11 mouse cellular contexts compared by ENCODE assay signal in genomic region chr15:86224972-86225551, GRCm38 (mm10). TPM values are rescaled to one million over a fixed set of nuclear protein-coding genes. Genes with fewer than 3 reads are reported as not detected.
DNase-seq lines count a peak whose midpoint lies in the region; ATAC-seq and TF ChIP-seq lines count a peak whose summit lies in the region.
"Had no signal": no experiment of that assay in that cellular context is flagged by ENCODE, and none has a peak within 500 bp of the region (broad histone marks: within the 10 kb centered on the region; RNA-seq: fewer than 3 reads in every experiment).

No protein-coding gene starts in this region.

- 77% methylated on average over 7 of the region's 7 CpGs for WGBS in heart, adult 2 months
- WGBS in midbrain, embryonic 11.5 days = 89% methylated on average over 7 of the region's 7 CpGs
- WGBS in midbrain, embryonic 16.5 days = 86% methylated on average over 7 of the region's 7 CpGs

- intact Hi-C loops in heart, adult 2 months (cut with DNase I) = no loop called here
- intact Hi-C loops in left cerebral cortex, postnatal 36 days (cut with DNase I) = loop anchor here (5.0 kb wide), 2 partner anchors 43 to 68 kb away; no protein-coding TSS in a partner anchor

- H3K27me3 ChIP-seq in heart, adult 2 months (ENCODE audit: control insufficient read depth, insufficient read depth, low read length) = no peaks in the 10 kb centered on the region
- no peaks in the 10 kb centered on the region for H3K27me3 ChIP-seq in midbrain, embryonic 11.5 days (ENCODE audit: control insufficient read depth, insufficient read depth, low read length)
- H3K27me3 ChIP-seq in midbrain, embryonic 16.5 days (ENCODE audit: control insufficient read depth, insufficient read depth, low read depth, low read length) = no peaks in the 10 kb centered on the region

- no peaks in the 10 kb centered on the region for H3K9me3 ChIP-seq in midbrain, embryonic 11.5 days (ENCODE audit: control insufficient read depth, low read length)
- no peaks in the 10 kb centered on the region for H3K9me3 ChIP-seq in midbrain, embryonic 16.5 days (replicated peaks; ENCODE audit: control insufficient read depth, low read length, poor library complexity, severe bottlenecking)

- H3K27ac ChIP-seq in heart, adult 2 months = peak overlapping the region; percentile 31; the same call in 1 of the 2 replicates
- H3K27ac ChIP-seq in midbrain, embryonic 11.5 days (ENCODE audit: low read depth, low read length) = no peak overlapping the region
- H3K27ac ChIP-seq in midbrain, embryonic 16.5 days (ENCODE audit: low read length) = no peak overlapping the region

- TF ChIP-seq EP300 in heart, adult 2 months (IDR thresholded peaks at IDR 0.05; ENCODE audit: insufficient read depth, low read depth, low read length) = no peak

- no peak overlapping the region for H3K4me2 ChIP-seq in midbrain, embryonic 11.5 days
- H3K4me2 ChIP-seq in midbrain, embryonic 16.5 days (ENCODE audit: low read length) = no peak overlapping the region

- peak; percentile 44 to 53 for DNase-seq in heart, adult 2 months
- DNase-seq in heart, adult 8-10 months (ENCODE audit: low spot score) = no peak
- DNase-seq in midbrain, embryonic 11.5 days (ENCODE audit: low spot score, missing footprints) = peak; percentile 60
- peak; percentile 64 to 73 for DNase-seq in left cerebral cortex, postnatal 36 days (ENCODE audit: low spot score in 2 of 2)
- peak; percentile 21 for DNase-seq in right cerebral cortex, postnatal 14 days
- DNase-seq in adrenal gland, postnatal 25 days = no peak
- DNase-seq in thymus, postnatal 14 days = no peak
- DNase-seq: kidney, adult 9 months; thymus, postnatal 25 days had no signal

- no peak for ATAC-seq in midbrain, embryonic 11.5 days (ENCODE audit: low FRiP score)
- no peak for ATAC-seq in midbrain, embryonic 16.5 days
- ATAC-seq: forebrain, embryonic 16.5 days had no signal

- H3K9ac ChIP-seq in heart, adult 2 months (ENCODE audit: low read depth, low read length) = no peak overlapping the region
- no peak overlapping the region for H3K9ac ChIP-seq in midbrain, embryonic 11.5 days (ENCODE audit: low read length)
- H3K9ac ChIP-seq in midbrain, embryonic 16.5 days (ENCODE audit: low read depth, low read length) = no peak overlapping the region

- H3K79me2 ChIP-seq in heart, adult 2 months (replicated peaks; ENCODE audit: control insufficient read depth, insufficient read depth, low read length) = peaks cover 1% of the 10 kb centered on the region; the same call in 1 of the 2 replicates

- H3K36me3 ChIP-seq in heart, adult 2 months (ENCODE audit: control insufficient read depth, insufficient read depth, low read length) = no peaks in the 10 kb centered on the region
- H3K36me3 ChIP-seq in midbrain, embryonic 11.5 days (ENCODE audit: control insufficient read depth, insufficient read depth, low read length) = no peaks in the 10 kb centered on the region
- no peaks in the 10 kb centered on the region for H3K36me3 ChIP-seq in midbrain, embryonic 16.5 days (ENCODE audit: control insufficient read depth, insufficient read depth, low read length)

- TF ChIP-seq POLR2A in heart, adult 2 months (IDR thresholded peaks at IDR 0.05; ENCODE audit: insufficient read depth, low read depth, low read length) = no peak

- TF ChIP-seq CTCF in heart, adult 2 months (IDR thresholded peaks at IDR 0.05) = no peak

- H3K4me1 ChIP-seq in heart, adult 2 months (ENCODE audit: control insufficient read depth, insufficient read depth, low read length) = peaks cover 18% of the 10 kb centered on the region
- no peaks in the 10 kb centered on the region for H3K4me1 ChIP-seq in midbrain, embryonic 11.5 days (ENCODE audit: control insufficient read depth, insufficient read depth, low read length)
- 0 out of 2 replicates have a peak, but pooled peaks cover 3% of the 10 kb centered on the region for H3K4me1 ChIP-seq in midbrain, embryonic 16.5 days (ENCODE audit: control insufficient read depth, insufficient read depth, low read length)

- no peak overlapping the region for H3K4me3 ChIP-seq in heart, adult 2 months
- H3K4me3 ChIP-seq in midbrain, embryonic 11.5 days (ENCODE audit: low read depth, low read length) = no peak overlapping the region
- no peak overlapping the region for H3K4me3 ChIP-seq in midbrain, embryonic 16.5 days (ENCODE audit: low read depth, low read length)

RNA-seq across cellular contexts. Expression of gene Tbc1d22a, which starts 10.8 kb away (rescaled TPM):
- total RNA-seq in heart, adult 2 months (2021) = 10 to 100 TPM; 21.8 to 25.6 TPM
- polyA plus RNA-seq in heart, adult 2 months (2012; rRNA removed) = 23.2 and 30.1 TPM in 2 replicates
- 10 to 100 TPM; 24.9 to 30.8 (median 27.7) TPM for total RNA-seq in heart, adult 8-10 months (2022)
- 6.7 and 8.1 TPM in 2 replicates for polyA plus RNA-seq in midbrain, embryonic 11.5 days (2014; fragmentation: Nextera tagmentation; extraction: Ambion mirVana)
- 12.8 and 13.5 TPM in 2 replicates for polyA plus RNA-seq in midbrain, embryonic 16.5 days (2015; fragmentation: Nextera tagmentation; extraction: Ambion mirVana)
- total RNA-seq in left cerebral cortex, postnatal 36 days (2021) = 10 to 100 TPM; 31.8 to 33.4 TPM
- total RNA-seq in adrenal gland, postnatal 25 days (2021) = 24.7 and 33.8 TPM in 2 replicates

RNA-seq across cellular contexts. Expression of gene Cerk, which starts 39.1 kb away (rescaled TPM):
- total RNA-seq in heart, adult 2 months (2021) = 10 to 100 TPM; 30.4 to 33.5 TPM
- polyA plus RNA-seq in heart, adult 2 months (2012; rRNA removed) = 26.0 and 38.0 TPM in 2 replicates
- total RNA-seq in heart, adult 8-10 months (2022) = 10 to 100 TPM; 25.5 to 32.9 (median 29.4) TPM
- 17.3 and 19.9 TPM in 2 replicates for polyA plus RNA-seq in midbrain, embryonic 11.5 days (2014; fragmentation: Nextera tagmentation; extraction: Ambion mirVana)
- 22.6 and 25.0 TPM in 2 replicates for polyA plus RNA-seq in midbrain, embryonic 16.5 days (2015; fragmentation: Nextera tagmentation; extraction: Ambion mirVana)
- total RNA-seq in left cerebral cortex, postnatal 36 days (2021) = 10 to 100 TPM; 55.1 to 58.1 TPM
- 26.4 and 29.6 TPM in 2 replicates for total RNA-seq in adrenal gland, postnatal 25 days (2021)

Comparison
In these comparisons a context has a peak if more than half of its experiments do, and no peak if none do; other contexts are left out.
1. DNase-seq: peak in heart, adult 2 months (2 of 2), midbrain, embryonic 11.5 days (single experiment), left cerebral cortex, postnatal 36 days (2 of 2) and right cerebral cortex, postnatal 14 days (single experiment); none in heart, adult 8-10 months (single experiment), adrenal gland, postnatal 25 days (single experiment) and thymus, postnatal 14 days (single experiment).